Mouse (Mus musculus) left cerebral cortex, adult 18-20 months (tissue): ENCODE data around the gene Rep15. TPM values are rescaled to one million over a fixed set of nuclear protein-coding genes. Genes with fewer than 3 reads are reported as not detected.
A peak's percentile ranks its signal among the peaks of the same experiment; 100 is the strongest.

Source experiments
- DNase-seq, 2 experiments: peaks; one replicate each; pipeline ENCODE4 v3.0.0; 2021 to 2022; ENCODE audit warnings: low spot score in 2 of 2, mixed read lengths in 1 of 2
- long read RNA-seq, 2 experiments: library from polyadenylated mRNA; stranded (forward); transcript quantifications; one replicate each; pipeline ENCODE4 v2.0.0; 2021
- total RNA-seq, 2 experiments: library from RNA; stranded (reverse); gene quantifications; 2 replicates each; pipeline ENCODE4 v1.2.3; 2021

Rep15 gene
- 1 to 10 TPM; 1.4 to 2.6 TPM for total RNA-seq
- long read RNA-seq, experiment 1 = 0 reads
- long read RNA-seq, experiment 2 = 0 reads

DNA sequence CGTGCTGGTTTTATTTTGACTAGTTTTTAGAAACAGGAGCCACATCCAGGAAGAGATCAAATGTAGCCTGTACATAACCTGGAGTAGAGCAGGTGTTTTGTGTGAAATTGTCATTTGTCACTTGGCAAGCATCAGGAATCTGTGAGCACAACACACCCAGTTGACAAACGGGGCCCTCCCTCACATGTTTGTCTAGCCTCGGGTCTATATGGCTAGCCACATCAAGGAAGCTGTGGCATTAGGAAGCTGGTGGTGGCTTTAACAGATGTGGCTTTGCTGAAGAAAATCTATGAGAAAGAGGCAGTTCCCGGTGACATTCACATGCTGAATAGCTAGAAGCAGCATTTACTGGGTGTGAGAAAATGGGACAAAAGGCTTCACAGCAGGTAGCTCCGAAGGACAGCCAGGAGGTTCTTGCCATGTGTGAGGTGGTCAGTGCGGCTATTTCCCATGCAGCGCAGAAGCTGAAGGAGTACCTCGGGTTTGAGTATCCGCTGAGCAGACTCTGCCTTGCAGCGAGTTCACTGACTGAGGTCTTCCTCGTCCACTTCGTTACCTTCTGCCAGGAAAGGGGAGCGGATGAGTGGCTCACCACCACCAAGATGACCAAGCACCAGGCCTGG lies at the start of gene Rep15:
TSS of gene Rep15 (plus strand) at position 282 of the 623 bp plus-strand sequence.
- DNase-seq = no peak

DNA sequence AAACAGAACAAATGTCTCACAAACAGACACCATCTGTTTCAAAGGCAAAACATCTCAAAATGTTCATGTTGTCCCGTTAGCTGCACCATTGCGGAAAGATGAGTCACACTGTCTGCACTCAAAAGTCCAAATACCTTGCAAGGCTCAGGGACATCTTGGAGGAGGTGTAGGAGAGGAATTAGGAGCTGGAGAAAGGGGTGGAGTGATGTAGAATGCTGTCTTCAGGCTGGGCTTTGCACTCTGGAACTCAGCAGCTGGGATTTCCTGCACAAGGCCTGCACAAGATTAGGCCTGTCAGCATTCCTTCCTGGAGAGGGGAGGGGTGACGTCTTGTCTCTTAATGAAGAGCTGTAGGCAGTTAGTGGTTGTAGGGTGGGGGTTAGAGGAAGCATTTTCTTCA lies 47.8 kb upstream of the Rep15 start:
- peak in 1 of 2 experiments; percentile 50 for DNase-seq

DNA sequence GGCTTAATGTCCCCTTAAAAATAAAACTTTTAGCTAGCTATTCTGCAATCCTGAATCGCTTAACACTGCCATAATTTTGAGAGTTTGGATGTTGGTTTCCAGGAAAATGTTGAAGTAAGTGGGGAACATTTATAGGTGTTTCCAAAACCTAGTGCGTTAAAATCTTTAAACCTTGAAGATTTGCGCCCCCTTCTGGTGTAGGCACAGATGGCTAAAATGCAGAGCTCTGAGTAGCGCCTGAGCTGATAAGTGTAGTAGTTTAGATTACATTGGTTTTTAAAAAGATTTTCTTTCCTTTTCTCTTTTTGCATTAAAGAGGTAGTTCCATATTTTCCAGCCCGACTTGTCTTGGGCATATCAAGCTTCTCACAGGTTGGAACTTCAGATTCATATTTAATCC lies 38.1 kb upstream of the Rep15 start:
- DNase-seq = peak; percentile 69 to 74

GRCm38 (mm10) chr6:146995391-146995790 lies 37.0 kb upstream of the Rep15 start:
- DNase-seq = no peak

GRCm38 (mm10) chr6:146995878-146996277 lies 36.5 kb upstream of the Rep15 start:
- no peak for DNase-seq

- no peak for DNase-seq
Observed at GRCm38 (mm10) chr6:146997006-146997405, 35.4 kb upstream of the Rep15 start.

DNA sequence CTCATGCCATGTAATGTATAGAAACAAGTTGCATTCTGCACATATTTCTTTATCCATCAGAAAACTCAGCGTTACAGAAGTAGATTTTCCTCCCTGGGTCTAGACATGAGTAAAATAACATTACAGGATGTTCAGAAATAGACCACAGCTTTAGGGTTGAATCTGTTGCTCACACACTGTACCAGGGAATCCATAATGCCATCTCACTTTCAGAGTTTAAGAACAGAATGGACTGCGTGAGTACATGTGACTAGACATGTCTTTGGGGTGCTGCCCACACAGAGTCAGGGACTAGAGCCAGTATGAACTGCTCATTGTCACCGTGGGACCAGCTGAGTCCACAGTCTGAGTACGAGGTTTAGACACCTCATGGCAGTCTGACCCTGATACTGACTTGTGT lies 33.7 kb upstream of the Rep15 start:
- DNase-seq = peak in 1 of 2 experiments; percentile 17

DNA sequence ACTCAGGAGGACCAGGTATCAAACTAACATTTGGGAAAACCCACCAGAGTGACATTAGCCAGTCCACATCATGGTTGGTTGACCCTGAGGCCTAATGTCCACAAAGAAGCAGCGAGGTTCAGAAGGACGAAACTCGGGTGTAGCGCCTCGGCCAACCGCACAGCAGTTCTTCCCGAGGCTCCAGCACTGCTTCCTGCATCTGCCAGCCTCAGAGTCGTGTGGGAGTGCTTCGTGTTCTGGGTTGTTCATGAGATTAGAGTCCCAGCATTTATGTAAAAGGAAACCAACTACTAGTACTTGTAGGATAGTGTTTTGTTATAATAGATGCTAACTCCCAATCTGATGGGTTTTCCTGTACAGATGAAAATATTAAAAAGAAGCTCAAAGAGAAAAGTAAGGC lies 33.1 kb upstream of the Rep15 start:
- peak; percentile 37 to 70 for DNase-seq

- peak in 1 of 2 experiments; percentile 19 for DNase-seq
Observed at GRCm38 (mm10) chr6:146999755-147000154, 32.6 kb upstream of the Rep15 start.

DNA sequence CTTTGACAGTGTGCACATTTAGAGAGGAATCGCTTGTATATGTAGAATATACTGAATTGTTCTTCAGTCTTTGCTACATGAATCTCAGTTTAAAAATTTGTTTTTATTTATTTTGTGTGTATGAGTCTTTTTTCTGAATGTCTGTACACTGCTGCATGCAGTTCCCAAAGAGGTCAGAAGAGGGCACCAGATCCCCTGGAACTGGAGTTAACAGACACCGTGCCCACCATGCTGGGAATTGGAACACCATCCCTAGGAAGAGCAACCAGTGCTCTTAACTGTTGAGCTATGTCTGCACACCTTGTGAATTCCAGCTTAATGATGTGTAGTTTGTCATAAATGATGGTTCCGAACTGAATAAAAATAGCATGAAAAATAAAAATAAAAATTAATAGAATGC lies 24.2 kb upstream of the Rep15 start:
- peak; percentile 18 to 59 for DNase-seq

GRCm38 (mm10) chr6:147010358-147010757 lies 22.0 kb upstream of the Rep15 start:
- no peak for DNase-seq

DNA sequence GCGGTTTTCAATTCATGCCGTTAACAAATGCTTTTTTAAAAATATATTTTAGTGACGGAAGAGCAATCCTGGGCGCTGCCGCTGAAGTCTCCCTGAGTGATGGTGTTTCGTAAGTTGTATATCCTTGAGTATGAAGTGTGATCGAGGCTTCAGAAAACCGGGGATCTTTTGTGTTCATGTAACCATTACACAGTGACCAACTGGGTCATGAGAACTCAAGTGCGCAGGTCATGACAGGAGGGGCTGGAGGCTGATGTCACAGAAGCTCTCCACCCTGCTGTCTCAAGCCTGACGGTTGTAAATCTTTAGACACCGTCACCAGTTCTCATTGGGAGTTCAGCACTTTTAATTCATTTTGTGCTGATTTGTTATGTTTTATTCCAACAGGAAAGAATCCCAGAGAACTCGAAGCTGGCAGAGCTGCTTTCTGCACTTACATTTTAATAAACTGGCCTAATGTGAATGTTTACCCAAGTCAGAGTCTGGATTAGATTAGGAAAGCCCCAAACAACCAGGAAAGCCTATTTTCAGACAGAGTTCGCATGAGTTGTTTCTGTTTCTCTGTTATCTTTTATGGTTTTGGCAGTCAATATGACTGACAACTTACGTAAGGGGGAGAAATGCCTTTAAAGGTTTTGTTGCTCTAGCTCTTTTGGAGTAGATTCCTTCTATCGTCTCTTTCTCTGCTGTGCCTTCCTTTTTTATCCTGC lies 21.4 kb upstream of the Rep15 start:
- no peak for DNase-seq

GRCm38 (mm10) chr6:147011555-147011954 lies 20.8 kb upstream of the Rep15 start:
- DNase-seq = no peak

DNA sequence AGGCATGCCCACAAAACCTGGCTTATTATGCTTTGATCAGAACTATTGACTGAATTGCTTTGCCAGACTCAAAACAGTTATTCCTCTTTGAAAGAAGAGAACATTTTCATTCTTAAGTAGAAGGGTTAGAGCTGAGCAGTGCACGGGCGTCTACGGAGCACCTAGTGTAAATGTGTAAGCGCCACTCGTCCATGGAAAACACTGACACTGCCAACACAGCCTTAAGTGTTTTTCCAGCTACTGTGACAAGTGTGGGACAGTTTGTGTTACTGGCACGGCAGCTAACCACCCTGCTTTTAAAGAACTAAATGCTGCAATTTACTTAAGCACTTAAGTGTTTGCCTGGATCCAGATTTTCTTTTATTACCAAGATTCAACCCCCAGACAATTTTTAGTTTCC lies 20.4 kb upstream of the Rep15 start:
- DNase-seq = no peak

GRCm38 (mm10) chr6:147013546-147013945 lies 18.8 kb upstream of the Rep15 start:
- no peak for DNase-seq

GRCm38 (mm10) chr6:147017906-147018305 lies 14.5 kb upstream of the Rep15 start:
- DNase-seq = no peak

- no peak for DNase-seq
Observed at GRCm38 (mm10) chr6:147018364-147018763, 14.0 kb upstream of the Rep15 start.

DNA sequence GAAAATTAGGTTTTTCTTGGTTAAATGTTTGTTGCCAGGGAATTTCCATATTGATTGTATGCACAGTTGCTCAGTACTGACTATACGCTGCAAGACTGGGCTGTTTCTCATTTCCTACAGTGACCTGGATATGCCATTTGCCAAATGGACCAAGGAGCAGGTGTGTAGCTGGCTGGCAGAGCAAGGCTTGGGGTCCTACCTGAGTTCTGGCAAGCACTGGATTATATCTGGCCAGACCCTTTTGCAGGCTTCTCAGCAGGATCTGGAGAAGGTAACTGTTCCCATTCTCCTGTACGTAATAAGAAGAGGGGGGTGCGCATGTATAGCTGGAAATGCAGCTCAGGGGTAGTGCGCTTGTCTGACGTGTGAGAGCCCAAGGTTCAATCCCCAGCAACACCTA lies 11.2 kb upstream of the Rep15 start:
- no peak for DNase-seq

DNA sequence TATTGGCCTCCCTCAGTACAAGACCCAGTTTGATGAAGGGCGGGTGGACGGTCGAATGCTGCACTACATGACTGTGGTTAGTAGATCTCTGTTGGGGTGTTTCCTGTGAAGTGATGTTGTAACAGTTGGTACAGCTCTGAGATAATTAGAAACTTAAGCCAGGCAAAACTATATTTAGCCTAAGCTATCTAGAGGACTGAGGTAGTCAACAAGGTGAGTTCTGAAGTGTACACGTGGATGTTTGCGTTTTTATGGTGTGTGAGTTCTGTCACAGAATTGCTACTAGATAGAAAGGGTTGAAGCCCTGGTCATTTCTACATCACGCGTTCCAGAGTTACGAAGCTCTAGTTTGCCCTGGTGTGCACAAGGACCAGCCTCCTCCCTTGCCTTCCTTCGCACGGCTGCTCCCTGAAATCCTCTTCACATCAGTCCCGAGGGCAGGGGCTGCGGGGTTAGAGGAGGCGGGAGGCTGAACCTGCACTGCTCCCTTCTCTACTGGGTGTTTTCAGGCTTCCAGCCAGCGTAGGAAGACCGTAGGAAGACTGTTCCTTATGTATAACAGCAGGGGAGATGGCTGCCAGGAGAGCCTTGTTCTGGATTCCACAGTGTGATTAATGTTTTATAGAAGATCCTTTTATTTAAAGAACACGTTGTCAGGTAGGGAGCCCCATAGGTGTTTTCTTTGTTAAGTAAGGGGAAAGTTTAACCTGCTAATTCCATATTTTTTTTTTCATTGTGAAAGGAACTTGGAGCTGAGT lies 9.8 kb upstream of the Rep15 start:
- peak in 1 of 2 experiments; percentile 30 for DNase-seq

- no peak for DNase-seq
Observed at GRCm38 (mm10) chr6:147023133-147023395, 9.3 kb upstream of the Rep15 start.

GRCm38 (mm10) chr6:147023568-147023967 lies 8.8 kb upstream of the Rep15 start:
- DNase-seq = no peak

DNA sequence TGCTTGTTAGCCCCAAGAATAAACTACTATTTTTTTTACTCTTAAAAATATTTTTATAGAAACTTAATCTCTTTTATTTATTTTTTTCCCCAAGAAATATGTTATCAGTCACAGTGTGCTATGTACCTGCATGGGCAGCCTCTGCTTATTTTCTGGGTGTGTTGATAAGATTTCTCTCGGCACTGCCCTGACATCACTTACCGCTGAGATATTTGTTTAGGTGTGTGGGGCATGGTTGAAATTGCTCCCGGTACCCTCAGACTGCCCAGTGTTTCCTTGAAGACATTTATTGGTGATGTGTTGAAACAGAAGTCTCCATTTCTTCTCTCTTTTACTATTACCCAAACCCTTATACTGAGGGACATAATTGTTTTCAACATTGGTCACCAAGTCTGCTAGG lies 7.6 kb upstream of the Rep15 start:
- no peak for DNase-seq
